Mouse (Mus musculus): Measurements from ENCODE around the gene Scgb1c1. TPM values are rescaled to one million over a fixed set of nuclear protein-coding genes. Genes with fewer than 3 reads are reported as not detected.

The Scgb1c1 gene
- polyA plus RNA-seq, 1 experiment, result not detected

DNA sequence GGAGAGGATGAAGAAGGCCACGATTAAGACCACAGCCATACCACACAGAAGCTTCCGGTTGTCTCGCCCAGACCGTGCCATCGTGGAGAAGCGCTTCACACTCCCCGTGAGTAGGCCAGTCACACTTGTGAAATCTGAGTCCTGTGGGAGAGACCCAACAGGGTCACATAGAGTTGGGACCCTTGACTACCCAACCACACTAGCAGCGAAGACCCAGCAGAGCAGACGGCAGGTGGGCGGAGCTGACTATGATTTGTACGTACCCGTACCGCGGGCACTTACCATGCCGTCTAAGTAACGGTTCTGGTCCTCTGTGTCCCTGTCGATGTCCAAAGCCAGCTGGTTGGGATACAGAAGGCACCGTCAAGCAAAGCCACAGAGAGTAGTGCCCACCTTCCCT is 9.1 kb downstream of the Scgb1c1 start:
- no peaks in the 10 kb centered on the region for H3K27me3 ChIP-seq (ENCODE audit: control insufficient read depth)
- no peaks in the 10 kb centered on the region for H3K9me3 ChIP-seq (ENCODE audit: control insufficient read depth, low read length)
- H3K4me3 ChIP-seq (replicated peaks), result peak overlapping the region; percentile 79
- H3K36me3 ChIP-seq (ENCODE audit: control insufficient read depth), result peaks cover 59% of the 10 kb centered on the region
- peaks cover 51% of the 10 kb centered on the region for H3K4me1 ChIP-seq (ENCODE audit: control insufficient read depth)
- TF ChIP-seq TAL1 (IDR thresholded peaks at IDR 0.05; ENCODE audit: low read length) (no peak), GATA1 (IDR thresholded peaks at IDR 0.05; ENCODE audit: low read length) (no peak)

DNA sequence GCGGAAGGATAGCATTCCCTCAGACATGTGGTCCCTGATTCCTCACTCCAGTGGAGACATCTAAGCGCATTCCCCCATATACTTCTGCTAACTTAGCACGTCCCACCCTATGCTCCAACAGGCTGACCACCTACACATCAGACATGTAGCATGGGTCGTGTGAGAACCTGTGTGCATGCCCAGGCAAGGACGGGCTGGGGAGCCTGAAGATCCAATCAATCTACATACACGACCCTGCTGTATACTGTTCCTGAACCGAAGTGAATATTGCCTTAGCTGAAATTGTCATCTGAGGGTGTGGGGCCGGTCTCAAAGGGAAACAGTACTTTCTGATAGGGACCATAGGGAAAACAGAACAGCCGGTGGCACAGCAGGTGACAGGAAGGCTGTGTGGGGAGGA is 9.8 kb downstream of the Scgb1c1 start:
- Histone ChIP-seq H3K27me3 (ENCODE audit: control insufficient read depth) (no peaks in the 10 kb centered on the region), H3K36me3 (ENCODE audit: control insufficient read depth) (peaks cover 66% of the 10 kb centered on the region), H3K4me1 (ENCODE audit: control insufficient read depth) (peaks cover 53% of the 10 kb centered on the region), H3K9me3 (ENCODE audit: control insufficient read depth, low read length) (no peaks in the 10 kb centered on the region), H3K4me3 (replicated peaks) (peak overlapping the region; percentile 79)
- no peak for TF ChIP-seq GATA1 (IDR thresholded peaks at IDR 0.05; ENCODE audit: low read length)
- TF ChIP-seq TAL1 (IDR thresholded peaks at IDR 0.05; ENCODE audit: low read length), result no peak

GRCm38 (mm10) chr7:140855860-140856784 is 10.8 kb downstream of the Scgb1c1 start, which contains the start of gene Gm45785:
Gene Gm45785 (minus strand): TSS chr7:140856331.
- H3K9me3 ChIP-seq (ENCODE audit: control insufficient read depth, low read length), result no peaks in the 10 kb centered on the region
- peaks cover 72% of the 10 kb centered on the region for H3K36me3 ChIP-seq (ENCODE audit: control insufficient read depth)
- H3K4me1 ChIP-seq (ENCODE audit: control insufficient read depth), result peaks cover 53% of the 10 kb centered on the region
- peak within 1 kb of the TSS; percentile 79 for H3K4me3 ChIP-seq (replicated peaks)
- TF ChIP-seq TAL1 (IDR thresholded peaks at IDR 0.05; ENCODE audit: low read length), result no peak
- no peaks in the 10 kb centered on the region for H3K27me3 ChIP-seq (ENCODE audit: control insufficient read depth)

- Histone ChIP-seq H3K36me3 (ENCODE audit: control insufficient read depth) (peaks cover 74% of the 10 kb centered on the region), H3K4me1 (ENCODE audit: control insufficient read depth) (peaks cover 53% of the 10 kb centered on the region)
Measured at GRCm38 (mm10) chr7:140856785-140857549, 11.6 kb downstream of the Scgb1c1 start, which contains the start of gene Ric8a. Gene Ric8a (plus strand): TSS chr7:140856957.

GRCm38 (mm10) chr7:140857550-140858505 is 12.5 kb downstream of the Scgb1c1 start, which contains the start of gene Bet1l:
Gene Bet1l (minus strand): TSS chr7:140857577.
- peaks cover 51% of the 10 kb centered on the region for H3K4me1 ChIP-seq (ENCODE audit: control insufficient read depth)
- peak within 1 kb of the TSS; percentile 79 for H3K4me3 ChIP-seq (replicated peaks)
- H3K27me3 ChIP-seq (ENCODE audit: control insufficient read depth), result no peaks in the 10 kb centered on the region
- H3K36me3 ChIP-seq (ENCODE audit: control insufficient read depth), result peaks cover 74% of the 10 kb centered on the region
- no peaks in the 10 kb centered on the region for H3K9me3 ChIP-seq (ENCODE audit: control insufficient read depth, low read length)
- no peak for TF ChIP-seq TAL1 (IDR thresholded peaks at IDR 0.05; ENCODE audit: low read length)
- TF ChIP-seq GATA1 (IDR thresholded peaks at IDR 0.05; ENCODE audit: low read length), result no peak

More at GRCm38 (mm10) chr7:140856785-140857549, 11.6 kb downstream of the Scgb1c1 start, which contains the start of gene Ric8a:
- Histone ChIP-seq H3K27me3 (ENCODE audit: control insufficient read depth) (no peaks in the 10 kb centered on the region), H3K4me3 (replicated peaks) (peak within 1 kb of the TSS; percentile 79), H3K9me3 (ENCODE audit: control insufficient read depth, low read length) (no peaks in the 10 kb centered on the region)
- TF ChIP-seq TAL1 (IDR thresholded peaks at IDR 0.05; ENCODE audit: low read length), result no peak
- no peak for TF ChIP-seq GATA1 (IDR thresholded peaks at IDR 0.05; ENCODE audit: low read length)

DNA sequence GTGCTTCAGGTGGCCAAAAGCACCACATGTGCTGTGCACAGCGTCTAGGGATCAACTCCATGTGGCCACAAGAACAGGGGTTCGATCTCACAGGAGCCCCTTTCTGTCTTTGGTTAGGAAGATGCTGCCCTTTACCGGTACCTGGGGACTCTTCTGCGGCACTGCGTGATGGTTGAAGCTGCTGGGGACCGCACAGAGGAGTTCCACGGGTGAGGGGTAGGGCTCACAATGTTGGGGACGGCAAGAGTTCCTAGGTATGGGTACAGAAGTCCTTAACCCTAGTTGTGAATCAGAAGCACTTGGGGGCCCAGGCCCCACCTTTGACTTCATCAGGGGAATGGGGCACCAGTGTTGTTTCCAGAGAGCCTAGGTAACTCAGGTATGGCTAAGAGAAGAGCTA is 13.4 kb downstream of the Scgb1c1 start:
- H3K9me3 ChIP-seq (ENCODE audit: control insufficient read depth, low read length), result no peaks in the 10 kb centered on the region
- peaks cover 74% of the 10 kb centered on the region for H3K36me3 ChIP-seq (ENCODE audit: control insufficient read depth)
- no peaks in the 10 kb centered on the region for H3K27me3 ChIP-seq (ENCODE audit: control insufficient read depth)
- H3K4me1 ChIP-seq (ENCODE audit: control insufficient read depth), result peaks cover 48% of the 10 kb centered on the region
- H3K4me3 ChIP-seq (replicated peaks), result peak overlapping the region; percentile 79
- TF ChIP-seq GATA1 (IDR thresholded peaks at IDR 0.05; ENCODE audit: low read length) (no peak), TAL1 (IDR thresholded peaks at IDR 0.05; ENCODE audit: low read length) (no peak)

DNA sequence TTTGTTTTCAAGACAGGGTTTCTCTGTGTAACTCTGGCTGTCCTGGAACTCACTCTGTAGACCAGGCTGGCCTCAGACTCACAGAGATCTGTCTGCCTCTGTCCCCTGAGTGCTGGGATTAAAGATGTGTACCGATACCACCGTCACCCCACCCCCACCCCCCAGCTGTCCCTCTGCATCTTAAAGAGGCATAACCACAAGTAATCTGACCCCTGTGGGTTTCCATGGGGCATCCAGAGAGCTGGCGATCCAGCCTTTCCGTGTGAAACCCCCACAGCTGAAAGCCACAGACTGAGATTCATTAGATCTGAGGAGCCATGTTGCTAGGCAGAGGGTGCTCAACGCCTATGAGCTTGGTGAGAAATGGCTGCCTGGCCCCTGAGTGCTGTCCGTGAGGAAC is 14.7 kb downstream of the Scgb1c1 start:
- TF ChIP-seq TAL1 (IDR thresholded peaks at IDR 0.05; ENCODE audit: low read length) (no peak), GATA1 (IDR thresholded peaks at IDR 0.05; ENCODE audit: low read length) (no peak)
- Histone ChIP-seq H3K27me3 (ENCODE audit: control insufficient read depth) (no peaks in the 10 kb centered on the region), H3K9me3 (ENCODE audit: control insufficient read depth, low read length) (no peaks in the 10 kb centered on the region), H3K4me3 (replicated peaks) (no peak overlapping the region), H3K36me3 (ENCODE audit: control insufficient read depth) (peaks cover 74% of the 10 kb centered on the region), H3K4me1 (ENCODE audit: control insufficient read depth) (peaks cover 40% of the 10 kb centered on the region)

DNA sequence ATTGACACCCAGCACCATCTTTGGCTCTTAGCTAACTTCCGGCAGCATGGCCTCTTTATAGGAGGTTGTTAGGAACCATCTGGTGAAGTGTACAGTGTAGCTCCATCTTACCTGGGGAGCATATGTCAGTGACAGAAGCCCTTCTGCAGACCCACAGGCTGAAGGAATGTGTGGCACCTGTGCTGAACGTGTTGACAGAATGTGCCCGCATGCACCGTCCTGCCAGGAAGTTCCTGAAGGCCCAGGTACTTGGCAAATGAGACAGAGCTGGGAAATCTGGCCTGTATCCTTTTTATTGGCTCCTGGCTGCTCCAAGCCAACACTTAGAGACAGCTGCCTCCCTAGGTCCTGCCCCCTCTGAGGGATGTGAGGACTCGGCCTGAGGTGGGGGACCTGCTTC is 15.4 kb downstream of the Scgb1c1 start:
- TF ChIP-seq TAL1 (IDR thresholded peaks at IDR 0.05; ENCODE audit: low read length) (no peak), GATA1 (IDR thresholded peaks at IDR 0.05; ENCODE audit: low read length) (no peak)
- H3K4me3 ChIP-seq (replicated peaks), result no peak overlapping the region
- H3K9me3 ChIP-seq (ENCODE audit: control insufficient read depth, low read length), result no peaks in the 10 kb centered on the region
- peaks cover 32% of the 10 kb centered on the region for H3K4me1 ChIP-seq (ENCODE audit: control insufficient read depth)
- H3K27me3 ChIP-seq (ENCODE audit: control insufficient read depth), result no peaks in the 10 kb centered on the region
- H3K36me3 ChIP-seq (ENCODE audit: control insufficient read depth), result peaks cover 78% of the 10 kb centered on the region
